Mouse (Mus musculus) hindbrain, postnatal 0 days (tissue): ENCODE results near the gene Il27ra. TPM values are rescaled to one million over a fixed set of nuclear protein-coding genes. Genes with fewer than 3 reads are reported as not detected.

Experiments used
- ATAC-seq: fragments of 200-750 bp; cut with Nextera tagmentation; 2 replicates; pipeline ENCODE4 v1.8.0; 2017; ENCODE audit warnings: mild to moderate bottlenecking, moderate TSS enrichment, moderate library complexity
- DNase-seq: peaks from one replicate; pipeline ENCODE4 v3.0.0-alpha.2; 2015; ENCODE audit warnings: low spot score
- H3K27ac ChIP-seq: fragments of 300-500 bp; sonication (generic); 2 replicates; pipeline ENCODE4 v1.5.1; 2014; ENCODE audit warnings: mild to moderate bottlenecking
- H3K27me3 ChIP-seq: fragments of 300-500 bp; sonication (generic); 2 replicates; pipeline ENCODE4 v1.6.1; 2014; ENCODE audit warnings: low read length, mixed read lengths; ENCODE audit not compliant: insufficient read depth
- H3K36me3 ChIP-seq: fragments of 300-500 bp; sonication (generic); 2 replicates; pipeline ENCODE4 v1.6.1; 2014; ENCODE audit warnings: low read length, mixed read lengths; ENCODE audit not compliant: insufficient read depth
- H3K4me1 ChIP-seq: fragments of 300-500 bp; sonication (generic); 2 replicates; pipeline ENCODE4 v1.6.1; 2014; ENCODE audit warnings: antibody characterized with exemption, low read length, mixed read lengths; ENCODE audit not compliant: insufficient read depth
- H3K4me2 ChIP-seq: fragments of 300-500 bp; sonication (generic); 2 replicates; pipeline ENCODE4 v1.6.1; 2014; ENCODE audit warnings: low read depth, mild to moderate bottlenecking, low read length, moderate library complexity, mixed read lengths
- H3K4me3 ChIP-seq: fragments of 300-500 bp; sonication (generic); 2 replicates; pipeline ENCODE4 v1.5.1; 2014; ENCODE audit warnings: low read length
- H3K9ac ChIP-seq: fragments of 300-500 bp; sonication (generic); replicated peaks from 2 replicates; pipeline ENCODE4 v1.6.1; 2014; ENCODE audit warnings: mild to moderate bottlenecking, low read length, moderate library complexity, mixed read lengths
- H3K9me3 ChIP-seq: fragments of 300-500 bp; sonication (generic); 2 replicates; pipeline ENCODE4 v1.6.1; 2016; ENCODE audit warnings: low read length, mixed read lengths
- CTCF ChIP-seq: IDR thresholded peaks from 2 replicates; pipeline ENCODE4 v1.5.1; 2016; ENCODE audit warnings: antibody characterized with exemption, control low read depth, low read depth
- WGBS: fragments of 180-500 bp; shearing (Covaris S2); extraction: QIAGEN DNeasy Blood & Tissue Kit; methylation state at CpG from one replicate; pipeline ENCODE4 v1.1.7; 2014; 5-methylcytosine and 5-hydroxymethylcytosine counted together
- polyA plus RNA-seq: library from polyadenylated mRNA; unstranded; fragments of >200 nt; fragmentation: Nextera tagmentation; extraction: Ambion mirVana; gene quantifications from 2 replicates; pipeline ENCODE4 v1.2.1, GENCODE M21; 2015
- total RNA-seq: library from RNA; depleted of rRNA; stranded (reverse); fragments of >200 nt; gene quantifications from 2 replicates; pipeline ENCODE4 v1.2.3, GENCODE M21; 2014

The Il27ra gene
- total and polyA plus RNA-seq, 2 experiments from 2014 or later, result 0.29 to 0.47 TPM

DNA sequence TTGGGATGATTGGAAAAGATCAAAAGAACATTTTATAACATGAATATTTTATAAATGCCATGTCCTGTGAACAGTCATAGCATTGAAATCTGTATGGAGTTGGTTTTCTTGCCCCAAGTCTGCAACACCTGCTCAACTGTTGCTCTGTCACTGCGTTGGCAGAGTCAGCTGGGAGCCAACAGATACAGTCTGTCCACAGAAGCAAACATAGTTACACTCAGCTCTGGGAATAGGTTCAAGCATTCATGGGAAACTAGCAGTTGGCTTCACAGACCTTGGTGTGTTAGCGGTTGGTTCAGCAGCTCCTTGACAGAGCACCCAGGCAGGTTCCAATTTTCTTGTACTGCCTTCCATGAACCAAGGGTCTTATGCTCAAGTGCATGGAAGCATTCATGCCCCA lies 28.3 kb upstream of the Il27ra start:
- Histone ChIP-seq H3K27me3 (no peaks in the 10 kb centered on the region), H3K27ac (peak overlapping the region; percentile 65; the same call in 1 of the 2 replicates), H3K9me3 (no peaks in the 10 kb centered on the region), H3K4me2 (no peak overlapping the region), H3K4me1 (peaks cover 33% of the 10 kb centered on the region), H3K9ac (no peak overlapping the region), H3K36me3 (0 out of 2 replicates have a peak, but pooled peaks cover 13% of the 10 kb centered on the region), H3K4me3 (no peak overlapping the region)
- ATAC-seq, result no peak
- DNase-seq, result peak; percentile 26
- no peak for TF ChIP-seq CTCF
- WGBS, result 53% methylated on average over 2 of the region's 2 CpGs

DNA sequence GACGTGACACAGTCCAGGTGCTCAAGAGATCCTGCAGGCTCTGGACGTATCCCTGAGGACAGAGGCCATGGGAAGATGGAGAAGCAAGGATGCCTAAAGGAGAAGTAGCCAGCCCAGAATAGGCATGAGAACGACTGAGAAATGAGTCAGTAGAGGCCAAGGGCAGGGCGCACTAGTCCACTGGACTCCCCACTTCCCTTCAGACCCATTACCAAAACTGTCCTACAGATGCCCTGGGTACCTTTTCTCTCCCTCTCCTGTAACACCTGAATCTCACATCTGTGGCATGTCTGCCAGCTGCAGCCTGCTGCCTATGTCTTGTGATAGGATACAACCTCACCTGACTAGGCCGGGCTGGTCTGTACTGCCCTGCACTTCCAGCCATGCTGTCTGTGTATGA lies 27.9 kb upstream of the Il27ra start:
- H3K9me3 ChIP-seq, result no peaks in the 10 kb centered on the region
- 0 out of 2 replicates have a peak, but pooled peaks cover 10% of the 10 kb centered on the region for H3K36me3 ChIP-seq
- peak overlapping the region; percentile 65 for H3K27ac ChIP-seq
- 81% methylated on average over 5 of the region's 5 CpGs for WGBS
- DNase-seq (no peak), ATAC-seq (no peak)
- no peak overlapping the region for H3K4me3 ChIP-seq
- H3K4me2 ChIP-seq, result no peak overlapping the region
- no peak for TF ChIP-seq CTCF
- no peak overlapping the region for H3K9ac ChIP-seq
- H3K4me1 ChIP-seq, result peaks cover 33% of the 10 kb centered on the region
- no peaks in the 10 kb centered on the region for H3K27me3 ChIP-seq

DNA sequence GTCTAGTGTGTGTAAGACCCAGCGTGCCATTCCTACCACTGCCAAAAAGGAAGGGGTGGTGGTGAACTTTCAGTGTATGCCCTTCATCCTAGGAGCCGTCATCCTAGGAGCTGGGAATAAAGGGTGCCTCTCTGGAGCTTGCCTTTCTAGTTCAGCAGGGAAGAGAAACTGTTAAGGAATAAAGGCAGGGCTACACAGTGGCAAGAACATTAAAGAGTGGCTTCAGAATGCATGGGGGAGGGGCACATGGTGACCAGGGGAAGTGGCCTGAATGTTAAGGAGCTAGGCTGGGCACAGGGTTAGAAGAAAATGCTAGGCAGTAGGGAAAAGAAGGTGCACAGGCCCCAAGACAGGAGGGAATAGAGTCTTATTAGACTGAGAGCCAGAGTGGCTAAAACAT lies 27.4 kb upstream of the Il27ra start:
- 43% methylated on average over 2 of the region's 2 CpGs for WGBS
- H3K9me3 ChIP-seq, result no peaks in the 10 kb centered on the region
- no peak for TF ChIP-seq CTCF
- H3K27me3 ChIP-seq, result no peaks in the 10 kb centered on the region
- DNase-seq, result peak; percentile 43
- H3K4me3 ChIP-seq, result no peak overlapping the region
- peaks cover 33% of the 10 kb centered on the region for H3K4me1 ChIP-seq
- no peak overlapping the region for H3K9ac ChIP-seq
- no peak overlapping the region for H3K4me2 ChIP-seq
- 0 out of 2 replicates have a peak, but pooled peaks cover 7% of the 10 kb centered on the region for H3K36me3 ChIP-seq
- peak overlapping the region; percentile 65 for H3K27ac ChIP-seq
- ATAC-seq, result no peak

DNA sequence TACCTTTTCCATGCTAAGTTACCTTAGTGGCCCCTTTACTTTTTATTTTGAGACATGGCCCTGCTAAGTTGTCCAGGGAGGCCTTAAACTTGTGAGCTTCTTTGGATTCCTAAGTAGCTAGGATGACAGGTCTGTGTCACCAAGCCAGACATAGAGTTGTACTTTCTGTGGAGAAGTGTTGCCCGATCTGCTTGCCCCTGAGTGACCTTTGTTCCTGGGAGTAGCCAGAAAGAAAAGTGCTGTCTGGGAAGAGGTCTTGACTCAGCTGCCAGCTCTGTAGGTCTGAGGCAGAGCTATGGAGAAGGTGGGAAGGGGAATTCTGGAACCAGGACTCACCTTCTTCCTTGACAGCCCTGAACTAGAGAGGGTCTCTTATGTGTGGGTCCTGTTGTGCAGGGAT lies 26.8 kb upstream of the Il27ra start:
- Histone ChIP-seq H3K9me3 (no peaks in the 10 kb centered on the region), H3K4me1 (peaks cover 33% of the 10 kb centered on the region), H3K4me3 (no peak overlapping the region), H3K27ac (peak overlapping the region; percentile 65; the same call in 1 of the 2 replicates), H3K27me3 (no peaks in the 10 kb centered on the region), H3K4me2 (no peak overlapping the region), H3K9ac (no peak overlapping the region), H3K36me3 (0 out of 2 replicates have a peak, but pooled peaks cover 3% of the 10 kb centered on the region)
- TF ChIP-seq CTCF, result no peak
- DNase-seq, result no peak
- no peak for ATAC-seq
- 21% methylated on average over 1 of the region's 1 CpGs for WGBS

DNA sequence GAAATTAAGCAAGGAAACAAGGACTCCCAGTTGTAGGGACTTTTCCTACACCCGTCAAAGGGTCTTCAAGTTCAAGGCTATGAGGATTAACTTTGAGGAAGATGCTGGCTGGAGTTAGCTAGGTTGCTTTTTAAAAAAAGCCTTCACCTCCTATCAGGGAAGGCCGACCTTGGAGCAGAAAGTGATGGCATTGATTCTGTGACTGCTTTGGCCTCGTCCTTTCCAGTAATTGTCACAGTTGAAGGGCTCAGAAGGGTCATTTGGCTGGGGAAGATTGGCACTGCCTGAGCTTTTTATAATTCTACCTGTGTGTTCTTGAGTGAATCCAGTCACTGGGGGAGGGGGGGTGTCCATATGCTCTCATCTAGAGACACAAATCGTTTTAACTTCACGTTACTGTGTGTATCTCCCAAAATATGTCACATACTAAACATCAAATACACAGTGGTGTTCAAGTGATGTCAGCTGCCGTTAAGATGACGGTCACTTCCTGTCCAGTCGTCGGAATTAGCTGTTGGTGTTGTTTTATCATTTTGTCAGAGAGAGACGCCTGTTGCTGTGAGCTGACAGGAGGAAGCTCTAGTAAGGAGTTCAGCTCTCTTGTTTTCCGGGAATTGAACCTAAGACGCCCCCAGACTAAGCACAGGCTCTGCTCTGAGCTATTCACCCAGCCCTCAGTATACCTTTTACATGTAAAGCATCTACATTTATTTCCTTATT lies 26.1 kb upstream of the Il27ra start:
- ATAC-seq (no peak), DNase-seq (no peak)
- no peak overlapping the region for H3K4me3 ChIP-seq
- TF ChIP-seq CTCF, result no peak
- H3K9ac ChIP-seq, result no peak overlapping the region
- no peaks in the 10 kb centered on the region for H3K36me3 ChIP-seq
- 72% methylated on average over 12 of the region's 12 CpGs for WGBS
- H3K27ac ChIP-seq, result no peak overlapping the region
- H3K9me3 ChIP-seq, result no peaks in the 10 kb centered on the region
- no peaks in the 10 kb centered on the region for H3K27me3 ChIP-seq
- H3K4me2 ChIP-seq, result peak overlapping the region; percentile 48
- peaks cover 33% of the 10 kb centered on the region for H3K4me1 ChIP-seq

DNA sequence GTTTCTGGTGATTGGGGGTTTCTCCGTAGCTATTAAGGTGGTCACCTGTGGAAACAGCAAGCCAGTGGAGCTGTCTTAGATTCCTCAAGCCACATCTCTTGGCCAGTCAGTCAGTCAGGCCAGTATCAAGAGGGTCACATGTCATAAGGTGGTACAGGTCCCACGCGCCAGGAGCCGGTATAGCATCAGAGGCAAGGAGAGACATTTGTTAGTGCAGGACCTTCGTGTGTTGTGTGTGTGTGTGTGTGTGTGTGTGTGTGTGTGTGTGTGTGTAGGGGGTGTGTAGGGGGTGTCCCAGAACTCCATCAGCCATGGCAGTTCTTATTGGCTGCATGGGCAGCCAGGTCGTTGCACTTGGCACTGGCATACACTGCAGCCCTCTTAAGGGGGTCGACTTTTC lies 25.5 kb upstream of the Il27ra start:
- H3K4me1 ChIP-seq, result peaks cover 33% of the 10 kb centered on the region
- ATAC-seq (no peak), DNase-seq (no peak)
- no peaks in the 10 kb centered on the region for H3K9me3 ChIP-seq
- H3K9ac ChIP-seq, result peak overlapping the region; percentile 87; the same call in 1 of the 2 replicates
- H3K27ac ChIP-seq, result no peak overlapping the region
- H3K4me3 ChIP-seq, result peak overlapping the region; percentile 93
- no peak for TF ChIP-seq CTCF
- no peaks in the 10 kb centered on the region for H3K36me3 ChIP-seq
- no peaks in the 10 kb centered on the region for H3K27me3 ChIP-seq
- 82% methylated on average over 7 of the region's 7 CpGs for WGBS
- H3K4me2 ChIP-seq, result peak overlapping the region; percentile 48

DNA sequence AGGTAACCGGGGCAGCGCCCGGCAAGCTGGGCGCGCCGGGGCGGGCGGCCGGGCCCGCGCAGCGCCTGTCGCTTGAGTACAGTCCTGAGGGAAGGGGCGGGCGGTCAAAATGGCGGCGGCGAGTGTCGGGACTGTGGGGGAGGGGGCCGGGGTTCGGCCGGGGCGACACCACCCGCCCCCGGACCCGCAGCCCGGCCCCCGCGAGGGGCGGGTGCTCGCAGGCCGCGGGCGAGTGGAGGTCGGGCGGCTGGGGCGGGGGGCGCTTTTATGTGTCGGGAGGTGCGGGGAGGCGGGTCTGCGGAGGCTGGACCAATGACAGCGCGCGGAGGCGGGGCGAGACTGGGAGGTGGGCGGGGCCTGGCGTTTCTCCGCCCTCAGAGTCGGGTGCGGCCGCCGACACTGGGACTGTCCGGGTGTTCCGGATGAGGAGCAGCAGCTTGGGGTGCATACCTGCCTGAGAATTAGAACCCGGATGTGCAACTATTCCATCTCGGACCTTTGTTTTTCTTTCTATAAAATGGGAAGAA lies 24.7 kb upstream of the Il27ra start:
- Histone ChIP-seq H3K4me3 (peak overlapping the region; percentile 93), H3K4me1 (peaks cover 28% of the 10 kb centered on the region), H3K9ac (peak overlapping the region; percentile 87), H3K27me3 (no peaks in the 10 kb centered on the region), H3K9me3 (no peaks in the 10 kb centered on the region), H3K27ac (peak overlapping the region; percentile 96), H3K36me3 (no peaks in the 10 kb centered on the region), H3K4me2 (peak overlapping the region; percentile 48)
- no peak for TF ChIP-seq CTCF
- DNase-seq (peak; percentile 93), ATAC-seq (peak; percentile 77)
- under 1% methylated on average over 56 of the region's 58 CpGs for WGBS
